Mouse (Mus musculus): ENCODE results near the gene Tulp4. TPM values are rescaled to one million over a fixed set of nuclear protein-coding genes. Genes with fewer than 3 reads are reported as not detected.

Tulp4 gene
- total RNA-seq, 4 experiments from 2014 or later = 325 to 332 (median 330) TPM

DNA sequence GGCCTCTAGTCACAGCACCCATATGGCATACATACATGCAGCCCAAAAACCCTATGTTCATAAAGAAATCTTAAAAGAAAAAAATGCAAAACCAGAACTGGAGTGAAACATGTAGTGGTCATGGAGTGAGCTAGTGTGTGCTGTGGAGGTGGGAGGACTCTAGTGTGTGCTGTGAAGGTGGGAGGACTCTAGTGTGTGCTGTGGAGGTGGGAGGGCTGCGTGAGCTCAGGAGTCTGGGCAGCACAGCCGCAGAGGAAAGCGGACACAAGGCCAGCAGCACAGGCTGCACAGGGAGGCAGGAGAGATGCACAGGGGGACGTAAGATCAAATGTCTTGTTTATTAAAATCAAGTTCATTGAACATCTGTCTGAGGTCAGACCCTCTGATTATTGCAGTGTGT is 17.5 kb downstream of the Tulp4 start:
- DNase-seq (ENCODE audit: low spot score in 2 of 2) = no peak

DNA sequence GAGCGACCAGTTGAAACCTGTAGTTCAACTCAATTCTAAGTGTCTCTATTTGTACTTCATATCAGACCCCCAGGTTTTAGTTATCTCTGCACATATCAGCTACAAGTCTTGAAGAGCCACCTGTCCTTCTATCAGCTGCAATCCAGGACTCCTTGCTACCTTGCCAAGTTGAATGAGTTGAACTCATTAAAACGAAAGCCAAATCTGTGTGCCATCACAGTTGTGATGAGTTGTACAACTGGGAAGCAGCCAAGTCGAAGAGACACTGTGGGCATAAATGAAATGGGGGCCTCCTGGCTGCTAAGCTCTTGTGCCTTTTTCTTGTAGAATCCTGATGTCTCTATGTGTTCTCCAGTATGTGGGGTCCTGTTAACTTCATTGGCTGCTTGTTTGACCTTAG is 19.2 kb downstream of the Tulp4 start:
- no peak for DNase-seq (ENCODE audit: low spot score in 2 of 2)

DNA sequence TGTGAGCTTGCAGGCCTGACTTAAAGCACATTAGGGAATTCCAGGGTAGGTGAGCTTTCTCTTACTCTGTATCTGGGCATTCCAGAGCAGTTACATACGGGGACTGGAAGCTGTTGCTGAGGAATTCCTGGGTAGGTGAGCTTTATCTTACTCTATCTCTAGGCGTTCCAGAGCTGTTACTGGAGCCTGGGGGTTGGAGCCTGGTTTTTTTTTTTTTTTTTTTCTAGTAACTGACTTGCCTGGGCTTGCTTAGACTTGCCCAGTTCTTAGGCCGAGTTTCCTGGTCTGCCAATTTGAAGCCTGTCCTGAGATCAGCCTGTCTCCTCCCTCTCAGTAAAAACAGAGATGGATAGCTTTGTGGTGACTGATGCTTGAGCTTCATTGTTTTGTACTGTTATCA is 21.8 kb downstream of the Tulp4 start:
- DNase-seq (ENCODE audit: low spot score in 2 of 2) = no peak

GRCm38 (mm10) chr17:6129361-6129760 is 23.1 kb downstream of the Tulp4 start:
- DNase-seq (ENCODE audit: low spot score in 2 of 2) = peak in 1 of 2 experiments; percentile 39

DNA sequence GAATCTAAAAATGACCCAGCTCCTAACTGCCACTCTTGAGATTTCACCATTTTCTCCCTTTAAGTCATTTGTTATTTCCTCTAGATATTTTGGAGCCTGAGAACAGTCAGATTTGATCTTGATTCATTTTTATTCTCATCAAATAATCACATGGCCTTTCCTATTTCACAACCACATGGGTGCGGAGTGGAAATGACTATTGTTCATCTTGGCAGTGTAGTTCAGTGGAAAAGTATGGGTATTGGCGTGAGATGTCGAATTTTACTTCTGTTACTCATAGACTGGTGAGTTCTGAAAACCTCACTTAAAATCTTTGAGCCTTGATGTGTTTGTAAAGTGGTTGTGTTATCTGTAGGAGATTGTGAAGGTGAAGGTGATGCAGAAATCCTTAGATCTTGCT is 24.8 kb downstream of the Tulp4 start:
- no peak for DNase-seq (ENCODE audit: low spot score in 2 of 2)

- no peak for DNase-seq (ENCODE audit: low spot score in 2 of 2)
Measured at GRCm38 (mm10) chr17:6140875-6141274, 34.6 kb downstream of the Tulp4 start.

DNA sequence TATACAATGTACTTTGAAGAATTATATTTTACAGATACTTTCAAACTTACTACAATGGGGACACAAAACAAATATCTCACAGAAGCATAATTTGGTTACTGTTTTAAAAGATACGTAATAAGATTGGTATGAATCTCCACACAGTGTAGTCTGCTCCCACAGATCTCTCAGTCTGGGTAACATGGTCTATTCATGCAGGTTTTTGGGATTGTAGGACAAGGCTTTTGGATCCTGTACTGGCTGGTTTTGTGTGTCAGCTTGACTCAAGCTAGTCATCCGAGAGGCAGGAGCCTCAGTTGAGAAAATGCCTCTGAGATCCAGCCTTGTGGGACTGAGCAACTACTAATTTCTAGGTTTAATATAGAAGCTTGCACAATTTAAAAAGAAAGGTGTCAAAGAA is 35.1 kb downstream of the Tulp4 start:
- DNase-seq (ENCODE audit: low spot score in 2 of 2) = no peak

GRCm38 (mm10) chr17:6145244-6145643 is 39.0 kb downstream of the Tulp4 start:
- no peak for DNase-seq (ENCODE audit: low spot score in 2 of 2)

DNA sequence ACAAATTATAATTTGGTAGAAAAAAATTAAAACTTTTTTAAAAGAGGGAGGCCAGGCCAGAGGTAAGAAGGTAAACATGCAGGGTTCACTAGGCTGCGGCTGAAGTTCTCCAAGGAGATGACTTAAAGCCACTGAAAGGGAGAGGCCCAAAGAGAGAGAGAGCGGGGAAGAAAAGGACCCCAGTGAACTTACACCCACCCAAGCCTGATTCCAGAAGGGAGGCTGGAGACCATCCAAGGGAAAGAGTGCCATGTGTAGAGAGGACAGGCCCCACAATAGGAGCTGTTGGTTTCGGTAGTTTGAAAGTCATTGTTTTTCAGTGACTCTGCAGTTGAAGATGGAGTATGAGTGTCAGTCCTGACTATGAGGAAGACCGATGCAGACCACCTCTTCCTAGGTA is 46.7 kb downstream of the Tulp4 start:
- no peak for DNase-seq (ENCODE audit: low spot score in 2 of 2)

DNA sequence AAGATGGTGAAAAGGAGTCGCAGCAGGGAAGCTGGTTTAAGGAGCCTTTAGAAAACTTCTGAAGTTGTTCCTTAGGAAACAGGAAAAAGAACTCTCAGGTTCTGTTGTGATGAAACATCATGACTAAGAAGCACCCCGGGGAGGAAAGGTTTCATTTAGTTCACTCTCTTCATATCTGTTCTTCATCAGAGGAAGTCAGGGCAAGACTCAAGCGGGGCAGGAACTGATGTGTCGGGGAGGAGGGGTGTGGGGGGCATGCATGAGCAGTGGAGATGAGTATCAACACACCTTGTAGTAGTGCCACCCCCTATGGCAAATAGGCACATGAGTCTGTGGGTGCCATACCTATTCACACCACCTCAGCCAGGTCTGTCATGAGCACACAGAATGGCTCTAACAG is 47.3 kb downstream of the Tulp4 start:
- no peak for DNase-seq (ENCODE audit: low spot score in 2 of 2)

DNA sequence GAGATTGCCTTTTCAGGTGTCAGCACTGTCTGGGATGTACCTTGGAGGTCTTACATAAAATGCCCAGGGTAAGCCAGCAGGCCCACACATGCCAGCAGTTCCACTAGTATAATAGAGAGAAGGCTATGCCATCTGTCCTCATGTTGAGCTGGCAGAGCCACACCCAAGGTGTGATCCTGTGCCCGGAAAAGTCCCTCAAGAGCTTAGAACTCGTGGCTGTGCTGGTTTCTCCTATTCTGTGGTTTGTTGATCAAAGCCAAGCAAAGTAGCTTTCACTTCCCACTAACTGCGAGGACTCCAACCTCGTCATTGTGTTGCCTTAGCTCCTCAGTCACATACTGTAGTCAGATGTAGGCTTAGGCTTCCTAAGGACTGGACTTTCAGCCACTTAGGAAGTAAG is 48.1 kb downstream of the Tulp4 start:
- no peak for DNase-seq (ENCODE audit: low spot score in 2 of 2)

DNA sequence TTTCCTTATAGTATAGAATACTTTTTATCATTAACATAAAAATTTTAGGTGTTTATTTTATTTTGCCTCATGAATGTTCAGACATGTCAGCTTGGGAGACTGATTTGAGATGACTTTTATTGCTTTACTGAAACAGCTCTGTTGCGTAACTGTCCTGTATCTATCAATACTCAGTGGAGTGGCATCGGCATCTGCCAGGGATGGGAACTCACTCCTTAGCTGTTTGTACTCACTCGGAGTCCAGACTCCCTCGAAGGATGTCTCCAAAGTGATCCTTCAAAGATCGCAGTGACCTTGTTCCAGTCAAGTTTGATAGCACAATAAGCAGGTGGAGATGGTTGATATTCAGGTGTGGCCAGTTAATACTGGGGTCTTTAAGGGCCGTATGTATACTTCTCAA is 54.3 kb downstream of the Tulp4 start:
- DNase-seq (ENCODE audit: low spot score in 2 of 2) = no peak

- no peak for DNase-seq (ENCODE audit: low spot score in 2 of 2)
Measured at GRCm38 (mm10) chr17:6161916-6162315, 55.7 kb downstream of the Tulp4 start.

- no peak for DNase-seq (ENCODE audit: low spot score in 2 of 2)
Measured at GRCm38 (mm10) chr17:6162761-6163160, 56.5 kb downstream of the Tulp4 start.

- DNase-seq (ENCODE audit: low spot score in 2 of 2) = no peak
Measured at GRCm38 (mm10) chr17:6164911-6165310, 58.7 kb downstream of the Tulp4 start.

- DNase-seq (ENCODE audit: low spot score in 2 of 2) = no peak
Measured at GRCm38 (mm10) chr17:6172440-6172839, 66.2 kb downstream of the Tulp4 start.

GRCm38 (mm10) chr17:6172926-6173690 is 66.9 kb downstream of the Tulp4 start:
- peak; percentile 25 to 31 for DNase-seq (ENCODE audit: low spot score in 2 of 2)

DNA sequence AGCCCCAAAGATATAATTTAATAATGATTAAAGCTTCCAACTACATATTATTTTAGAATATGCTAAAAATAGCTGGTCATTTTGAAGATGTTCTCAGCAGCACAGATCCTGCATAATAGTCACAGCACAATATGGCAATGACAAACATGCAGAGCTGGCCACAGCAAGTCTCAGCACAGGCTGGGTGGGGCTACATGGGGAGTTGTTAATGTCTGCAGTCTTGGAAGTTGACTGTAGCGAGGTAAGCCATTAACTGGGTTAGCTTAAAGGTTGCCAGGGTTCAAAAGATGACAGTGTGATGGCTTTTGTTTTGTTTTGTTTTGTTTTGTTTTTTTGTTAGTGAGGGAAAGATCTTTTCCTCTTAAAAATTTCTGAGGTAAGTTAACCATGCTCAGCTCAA is 68.3 kb downstream of the Tulp4 start:
- no peak for DNase-seq (ENCODE audit: low spot score in 2 of 2)

DNA sequence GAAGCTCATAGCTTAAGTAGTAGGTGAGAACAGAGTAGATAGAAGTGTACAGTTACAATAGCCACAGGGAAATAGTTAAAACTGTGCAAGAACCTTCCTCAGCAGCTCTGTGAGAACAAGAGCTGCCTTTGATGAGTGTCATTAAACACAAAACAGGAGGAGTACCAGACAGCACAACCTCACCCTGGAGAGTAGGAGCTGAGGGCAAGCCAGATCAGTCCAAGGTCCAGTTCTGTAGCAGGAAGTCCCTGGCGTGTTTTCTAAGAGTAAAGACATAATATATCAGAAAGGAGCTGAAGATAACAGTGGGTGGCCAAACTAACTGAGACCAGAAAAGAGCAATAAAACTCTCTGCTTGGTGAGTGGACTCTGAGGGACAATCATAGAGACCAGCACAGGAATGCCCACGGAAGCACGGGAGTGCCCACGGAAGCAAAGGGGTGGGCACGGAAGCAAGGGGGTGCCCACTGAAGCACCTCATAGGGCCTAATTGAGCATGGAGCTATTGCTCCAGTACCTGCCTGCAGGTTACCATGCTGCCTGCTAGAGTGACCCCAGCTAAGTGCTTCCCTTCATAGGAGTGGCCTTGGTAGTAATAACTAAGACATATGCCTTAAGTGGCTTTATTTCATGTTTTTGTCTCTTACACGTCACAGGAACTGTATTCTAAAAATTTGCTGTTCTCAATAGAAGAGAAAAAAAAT is 72.5 kb downstream of the Tulp4 start:
- DNase-seq (ENCODE audit: low spot score in 2 of 2) = no peak

DNA sequence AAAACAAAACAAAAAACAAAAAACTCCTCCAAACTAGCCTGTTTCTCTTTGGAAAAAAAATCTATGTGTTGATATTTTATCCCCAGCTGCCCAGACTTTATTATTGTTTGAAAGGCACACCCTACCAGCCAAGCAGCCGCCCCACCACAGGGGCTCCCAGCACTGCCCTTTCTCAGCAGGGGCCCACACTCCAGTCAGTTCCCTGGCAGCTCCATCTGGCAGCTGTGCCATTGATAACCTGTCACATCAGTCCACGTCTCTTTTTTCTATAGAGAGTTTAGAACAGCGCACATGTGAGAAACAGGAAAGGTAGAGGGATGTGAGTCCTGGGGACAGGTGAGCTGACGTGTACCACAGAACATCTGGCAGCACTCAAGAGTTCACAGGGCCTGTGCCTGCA is 73.2 kb downstream of the Tulp4 start:
- DNase-seq (ENCODE audit: low spot score in 2 of 2) = no peak

DNA sequence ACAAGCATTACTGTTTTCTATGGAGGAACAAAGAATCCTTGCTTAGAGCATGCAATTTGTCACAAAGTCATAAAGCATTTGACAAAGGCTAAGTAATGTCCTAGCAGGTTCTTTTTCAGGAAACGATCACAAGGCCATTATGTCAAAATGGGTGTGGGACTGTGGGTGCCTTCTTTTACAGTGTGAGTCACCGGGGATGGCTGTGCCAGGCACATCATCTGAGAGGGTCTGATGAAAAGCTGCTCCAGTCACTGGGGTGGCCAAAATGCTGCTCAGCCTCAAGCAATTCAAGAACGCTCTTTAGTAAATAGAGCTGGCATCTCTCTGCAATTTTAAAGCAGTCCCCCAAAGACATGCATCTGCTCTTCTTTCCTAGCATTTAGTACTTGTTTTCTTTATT is 74.2 kb downstream of the Tulp4 start:
- DNase-seq (ENCODE audit: low spot score in 2 of 2) = peak; percentile 59 to 79

DNA sequence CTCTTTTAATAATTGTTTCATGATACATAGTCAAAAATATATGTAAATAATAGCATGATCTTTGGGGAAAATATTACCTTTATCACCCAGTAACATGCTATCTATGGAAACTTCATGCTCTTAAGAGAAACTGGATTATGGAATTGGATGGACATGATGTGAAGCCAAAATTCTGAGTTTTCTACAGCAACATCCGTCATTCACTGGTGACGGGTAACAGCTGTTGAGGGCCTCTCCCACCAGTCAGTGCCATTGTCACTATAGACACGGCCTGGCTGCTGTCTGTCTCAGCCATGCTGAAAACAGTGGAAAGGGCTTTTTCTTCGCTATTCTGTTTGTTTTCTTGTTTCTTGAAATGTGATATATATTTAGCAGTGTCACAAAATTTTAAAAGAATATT is 76.5 kb downstream of the Tulp4 start:
- DNase-seq (ENCODE audit: low spot score in 2 of 2) = no peak

DNA sequence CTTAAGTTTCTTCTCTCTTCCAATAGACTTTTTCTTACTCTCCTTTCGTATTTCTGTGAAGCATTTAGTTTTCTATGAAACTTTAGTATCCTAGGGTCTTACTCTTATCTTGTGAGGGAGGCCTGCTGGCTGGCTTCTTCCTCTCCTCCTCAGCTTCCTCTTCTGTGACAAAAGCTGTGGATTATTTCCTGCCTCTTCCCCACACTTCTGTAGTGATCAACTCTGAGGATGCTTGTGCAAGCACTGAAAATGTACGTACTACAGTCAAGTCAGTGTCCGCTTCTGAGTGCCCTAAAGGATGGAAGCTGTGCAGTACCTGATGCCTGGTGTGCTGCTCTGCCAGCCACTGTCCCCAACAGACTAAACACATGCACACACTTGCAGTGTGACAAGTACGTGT is 80.4 kb downstream of the Tulp4 start:
- DNase-seq (ENCODE audit: low spot score in 2 of 2) = no peak

Measured in layer of hippocampus, adult 8-10 months (tissue).